Mouse (Mus musculus) embryo, embryonic 10 days (tissue): ENCODE data around the gene Camta1.
"Not testable (repeated sequence)": the region's sequence is repeated elsewhere in the genome, so short reads cannot be mapped to it uniquely, and the experiment has no call there.

ENCODE experiments used
- DNase-seq: peaks from one replicate; pipeline ENCODE4 v3.0.0-alpha.2; 2015; ENCODE audit warnings: low spot score

Camta1 gene

DNA sequence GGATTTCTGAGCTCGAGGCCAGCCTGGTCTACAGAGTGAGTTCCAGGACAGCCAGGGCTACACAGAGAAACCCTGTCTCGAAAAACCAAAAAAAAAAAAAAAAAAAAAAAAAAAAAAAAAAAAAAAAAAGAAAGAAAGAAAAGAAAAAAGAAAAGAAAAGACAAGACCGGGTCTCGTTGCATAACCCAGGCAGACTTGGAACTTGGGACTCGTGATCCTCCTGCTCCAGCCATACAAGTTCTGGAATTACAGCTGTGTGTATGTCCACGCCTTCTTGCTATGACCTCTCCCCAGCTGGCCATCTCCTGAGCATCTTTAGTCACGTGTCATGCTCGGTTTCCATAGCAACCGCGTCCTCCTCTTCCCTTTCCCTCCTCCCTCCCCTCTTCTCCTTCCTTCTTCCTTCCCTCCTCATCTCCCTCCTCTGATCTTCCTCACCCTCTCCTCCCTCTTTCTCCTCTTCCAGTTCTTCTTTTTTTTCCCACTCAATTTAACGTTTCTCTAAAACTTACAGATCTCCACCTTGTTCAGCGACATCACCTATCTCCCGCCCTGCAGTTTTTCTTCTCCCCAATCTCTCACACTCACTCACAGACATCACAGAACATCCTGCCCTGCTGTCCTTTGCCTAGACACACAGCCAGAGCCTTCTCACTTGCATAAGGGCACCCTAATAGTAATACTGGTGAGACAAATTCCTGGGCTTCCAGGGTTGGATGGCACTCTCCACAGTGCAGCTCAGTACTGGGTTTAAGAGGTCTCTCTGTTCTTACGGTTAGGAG, 934.6 kb downstream of the Camta1 start:
- peak; percentile 76 for DNase-seq

DNA sequence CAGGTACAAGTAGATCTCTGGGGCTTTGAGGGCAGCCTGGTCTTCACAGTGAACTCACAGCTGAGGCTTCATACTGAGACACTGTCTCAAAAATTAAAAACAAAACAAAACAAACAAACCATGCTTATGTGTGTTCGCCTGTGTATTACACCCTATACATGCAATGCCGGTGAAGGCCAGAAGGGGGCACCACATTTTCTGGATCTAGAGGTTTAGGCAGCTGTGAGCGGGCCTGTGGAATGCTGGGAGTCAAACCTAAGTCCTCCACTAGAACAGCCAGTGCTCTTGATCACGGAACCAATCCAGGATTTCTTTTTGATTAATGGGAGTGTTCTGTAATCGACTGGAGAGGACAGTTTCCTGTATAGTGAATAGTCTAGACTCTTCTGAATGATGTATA, 935.8 kb downstream of the Camta1 start:
- DNase-seq, result peak; percentile 32

DNA sequence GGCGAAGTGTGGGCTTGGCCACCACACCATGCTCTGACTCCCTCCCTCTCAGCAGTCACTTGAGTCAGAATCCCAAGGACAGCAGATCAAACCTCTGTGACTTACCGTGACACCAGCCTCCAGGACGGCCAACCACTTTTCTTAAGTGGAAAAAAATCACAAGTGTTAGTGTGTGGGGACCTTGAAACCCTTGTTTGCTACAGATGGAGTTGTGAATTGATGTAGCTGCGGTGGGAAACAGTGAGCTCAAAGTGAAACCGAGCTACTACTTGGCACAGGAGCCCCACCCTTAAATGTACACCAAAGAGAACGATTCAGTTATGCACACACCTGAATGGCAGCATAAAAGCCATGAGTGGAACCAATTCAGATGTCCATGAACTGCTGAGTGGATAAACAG, 936.7 kb downstream of the Camta1 start:
- DNase-seq, result no peak

GRCm38 (mm10) chr4:150924308-150924707, 937.4 kb downstream of the Camta1 start:
- DNase-seq, result no peak

GRCm38 (mm10) chr4:150921206-150921605, 940.5 kb downstream of the Camta1 start:
- no peak for DNase-seq

DNA sequence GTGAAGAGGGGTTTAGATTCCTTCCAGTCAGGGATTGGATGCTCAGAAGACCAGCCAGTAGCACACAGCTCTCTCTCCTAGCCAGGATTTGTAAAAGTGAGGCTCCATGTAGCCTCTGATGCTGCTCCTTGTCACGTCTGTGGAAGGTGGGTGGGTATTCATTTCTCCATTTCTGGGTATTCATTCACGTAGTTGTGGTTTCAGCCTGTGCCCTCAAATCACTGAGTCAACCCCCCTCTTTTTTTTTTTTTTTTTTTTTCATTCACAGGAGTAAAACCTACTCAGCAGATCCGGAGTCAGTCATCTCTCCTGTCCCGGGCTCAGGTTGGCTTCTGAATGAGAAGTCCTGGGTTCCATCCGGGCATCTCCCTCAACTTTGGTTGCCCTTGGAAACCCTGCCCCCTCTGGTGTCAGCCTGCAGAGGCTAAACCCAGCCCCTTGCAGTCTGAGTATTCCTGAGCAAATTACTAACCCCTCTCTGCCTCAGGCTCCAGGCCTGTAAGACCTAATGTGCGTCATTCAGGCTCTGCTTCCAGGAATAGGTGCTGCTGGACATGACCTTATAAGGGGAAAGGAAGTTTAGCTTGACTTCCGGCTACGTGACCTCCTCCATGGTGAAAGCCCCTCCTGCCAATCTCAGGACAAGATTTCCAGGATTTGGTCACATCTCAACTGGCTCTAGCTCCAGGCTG, 944.2 kb downstream of the Camta1 start:
- DNase-seq, result no peak

- DNase-seq, result no peak
These were observed 946.3 kb downstream of the Camta1 start for GRCm38 (mm10) chr4:150915181-150915906.

GRCm38 (mm10) chr4:150914290-150914733, 947.4 kb downstream of the Camta1 start, which contains the start of the genes Park7 and Tnfrsf9:
TSS of gene Park7 (minus strand) at chr4:150914437.
TSS of gene Tnfrsf9 (plus strand) at chr4:150914562.
- DNase-seq, result peak; percentile 99

- peak; percentile 56 for DNase-seq
These were observed 947.9 kb downstream of the Camta1 start for GRCm38 (mm10) chr4:150913743-150914142.

DNA sequence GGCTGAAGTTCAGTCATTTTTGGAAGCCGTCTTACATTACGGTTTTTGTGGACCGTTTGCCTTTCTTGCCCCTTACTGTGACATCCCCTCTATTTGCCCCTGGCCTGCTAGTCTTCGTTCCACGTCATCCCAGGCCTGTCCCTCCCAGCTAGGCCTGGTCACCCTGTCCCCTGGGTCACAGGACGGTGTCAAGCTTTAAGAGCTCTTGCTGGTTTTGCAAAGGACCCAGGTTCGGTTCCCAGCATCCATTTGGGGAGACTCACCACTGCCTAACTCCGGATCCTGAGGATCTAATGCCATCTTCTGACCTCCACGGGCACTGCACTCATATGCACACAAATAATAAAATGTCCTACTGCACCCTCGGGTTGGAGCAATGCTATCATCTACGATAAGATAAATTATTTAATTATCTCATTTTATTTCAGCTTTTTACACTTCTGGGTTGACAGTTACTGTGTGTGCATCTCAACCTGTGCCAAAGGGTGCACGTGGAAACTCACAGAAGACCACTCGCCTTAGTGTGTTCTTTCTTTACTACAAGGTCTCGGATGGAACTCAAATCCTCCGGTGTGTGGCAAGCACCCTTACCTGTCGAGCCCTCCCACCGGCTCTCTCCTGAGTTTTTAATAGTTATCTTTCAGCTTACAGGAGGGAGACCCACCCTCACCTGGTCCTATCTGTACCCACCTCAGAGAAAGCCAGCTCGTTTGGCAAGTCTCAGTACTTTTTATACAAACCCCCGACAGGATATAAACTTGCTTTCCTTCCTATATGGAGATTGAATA, 951.3 kb downstream of the Camta1 start:
- DNase-seq, result no peak

DNA sequence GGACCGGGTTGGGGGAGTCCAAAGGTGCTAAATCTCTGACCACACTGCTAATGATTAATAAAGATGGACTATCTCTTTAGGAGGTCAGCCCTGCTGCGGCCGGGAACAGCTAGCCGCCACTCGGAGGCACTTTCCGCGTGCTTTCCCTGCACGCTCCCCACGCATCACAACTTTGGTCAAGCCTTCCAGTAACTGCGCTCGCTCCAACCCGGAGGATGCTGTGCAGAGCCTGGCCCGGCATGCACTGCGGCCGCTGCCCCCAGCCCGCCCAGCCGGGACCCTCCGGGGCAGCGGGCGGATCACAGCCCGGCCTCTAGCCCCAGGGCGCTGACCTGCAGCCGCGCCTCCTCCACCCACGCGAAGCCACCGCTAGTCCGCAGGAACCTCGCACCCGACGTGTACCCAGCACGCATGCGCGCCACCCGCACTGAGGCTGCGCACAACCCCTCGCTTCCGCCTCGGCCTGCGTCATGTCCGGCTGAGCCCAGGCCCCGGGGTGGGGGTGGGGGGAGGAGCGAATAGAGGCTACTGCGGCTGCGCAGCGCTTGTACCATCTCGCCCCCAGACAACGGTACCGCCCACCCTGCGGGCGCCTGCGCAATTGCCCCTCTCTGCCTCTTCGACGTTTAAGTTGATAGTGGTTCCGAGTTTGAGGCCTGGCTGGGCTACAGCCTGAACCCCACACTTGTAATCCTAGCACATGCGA, 952.1 kb downstream of the Camta1 start:
- peak; percentile 100 for DNase-seq

- not testable (repeated sequence) for DNase-seq
These were observed 953.2 kb downstream of the Camta1 start for GRCm38 (mm10) chr4:150908512-150908911.

GRCm38 (mm10) chr4:150907099-150907498, 954.6 kb downstream of the Camta1 start:
- DNase-seq, result no peak

GRCm38 (mm10) chr4:150903091-150903742, 958.5 kb downstream of the Camta1 start:
- DNase-seq, result no peak

GRCm38 (mm10) chr4:150902062-150902461, 959.6 kb downstream of the Camta1 start:
- no peak for DNase-seq

DNA sequence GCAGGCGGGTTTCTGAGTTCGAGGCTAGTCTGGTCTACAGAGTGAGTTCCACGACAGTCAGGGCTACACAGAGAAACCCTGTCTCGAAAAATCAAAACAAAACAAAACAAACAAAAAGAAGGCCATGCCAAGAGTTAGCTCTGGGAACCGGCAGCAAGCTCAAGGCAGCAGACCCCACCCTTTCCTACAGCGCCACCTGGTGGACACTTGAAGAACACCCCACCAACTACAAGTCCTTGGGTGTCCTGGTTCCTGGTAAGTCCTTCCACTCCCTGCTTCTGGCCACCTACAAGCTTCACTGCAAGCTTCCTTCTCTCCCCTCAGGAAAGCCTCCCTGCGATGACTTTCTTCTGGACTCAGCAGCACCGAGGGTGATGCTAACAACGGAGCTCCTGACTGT, 960.0 kb downstream of the Camta1 start:
- peak; percentile 80 for DNase-seq

DNA sequence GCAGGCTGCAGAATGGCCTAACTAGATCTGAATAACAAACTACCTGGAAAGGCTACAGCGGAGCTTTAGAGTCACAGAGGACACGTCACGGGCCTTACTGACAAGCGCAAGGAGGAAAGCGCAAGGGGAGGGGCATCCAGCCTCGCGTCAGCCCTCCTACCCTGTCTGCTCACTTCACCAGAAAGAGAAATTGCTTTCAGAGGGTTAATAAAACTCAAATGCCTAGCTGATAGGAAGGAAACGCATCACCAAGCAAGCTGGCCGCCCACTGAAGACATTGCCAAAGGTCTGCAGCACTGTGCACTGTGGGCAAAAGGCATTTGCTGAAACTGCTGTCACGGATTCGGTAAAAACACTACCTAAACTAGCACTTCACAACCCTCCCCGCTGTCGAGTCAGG, 961.2 kb downstream of the Camta1 start:
- DNase-seq, result no peak

- DNase-seq, result peak; percentile 85
These were observed 962.8 kb downstream of the Camta1 start for GRCm38 (mm10) chr4:150898716-150899365.

GRCm38 (mm10) chr4:150896896-150897624, 964.6 kb downstream of the Camta1 start:
- DNase-seq, result no peak
